Mouse (Mus musculus) R1 (cell line): Measurements from ENCODE around the gene Gcc1.

Experiments
- DNase-seq: peaks from one replicate; pipeline ENCODE4 v3.0.0-alpha.2; 2018; ENCODE audit warnings: low read depth, low spot score

Gene Gcc1

GRCm38 (mm10) chr6:28428290-28428689 is at the start of gene Gcc1:
TSS of gene Gcc1 (minus strand) at chr6:28428390.
- DNase-seq: no peak

GRCm38 (mm10) chr6:28474839-28475238 is 46.6 kb upstream of the Gcc1 start, which contains the start of gene Snd1:
TSS of gene Snd1 (plus strand) at chr6:28475139.
- no peak for DNase-seq

- DNase-seq: no peak
Measured at GRCm38 (mm10) chr6:28474211-28474610, 46.0 kb upstream of the Gcc1 start.

GRCm38 (mm10) chr6:28471284-28472035 is 43.3 kb upstream of the Gcc1 start:
- DNase-seq: no peak

GRCm38 (mm10) chr6:28470621-28471020 is 42.4 kb upstream of the Gcc1 start:
- DNase-seq: no peak

- no peak for DNase-seq
Measured at GRCm38 (mm10) chr6:28470017-28470602, 41.9 kb upstream of the Gcc1 start.

- DNase-seq: no peak
Measured at GRCm38 (mm10) chr6:28464630-28465029, 36.4 kb upstream of the Gcc1 start.

- no peak for DNase-seq
Measured at GRCm38 (mm10) chr6:28460534-28460933, 32.3 kb upstream of the Gcc1 start.

- no peak for DNase-seq
Measured at GRCm38 (mm10) chr6:28459221-28459668, 31.1 kb upstream of the Gcc1 start.

GRCm38 (mm10) chr6:28450977-28451376 is 22.8 kb upstream of the Gcc1 start:
- no peak for DNase-seq

GRCm38 (mm10) chr6:28450481-28450880 is 22.3 kb upstream of the Gcc1 start:
- peak; percentile 25 for DNase-seq

GRCm38 (mm10) chr6:28449253-28449652 is 21.1 kb upstream of the Gcc1 start, which contains the start of gene Pax4:
TSS of gene Pax4 (minus strand) at chr6:28449353.
- DNase-seq: no peak

- DNase-seq: no peak
Measured at GRCm38 (mm10) chr6:28447937-28448336, 19.7 kb upstream of the Gcc1 start.

GRCm38 (mm10) chr6:28431538-28431855 is 3.3 kb upstream of the Gcc1 start:
- DNase-seq: no peak

- DNase-seq: peak; percentile 53
Measured at GRCm38 (mm10) chr6:28430795-28431537, 2.8 kb upstream of the Gcc1 start.

- DNase-seq: no peak
Measured at GRCm38 (mm10) chr6:28429870-28430269, 1.7 kb upstream of the Gcc1 start.

- DNase-seq: no peak
Measured at GRCm38 (mm10) chr6:28427096-28427839, 922 bp downstream of the Gcc1 start, which contains the start of gene Fscn3. TSS of gene Fscn3 (plus strand) at chr6:28427789.

GRCm38 (mm10) chr6:28425019-28425418 is 3.2 kb downstream of the Gcc1 start:
- DNase-seq: no peak

GRCm38 (mm10) chr6:28423767-28424695 is 4.2 kb downstream of the Gcc1 start:
- peak; percentile 46 for DNase-seq

GRCm38 (mm10) chr6:28423313-28423712 is 4.9 kb downstream of the Gcc1 start, which contains the start of gene Arf5:
TSS of gene Arf5 (plus strand) at chr6:28423560.
- peak; percentile 76 for DNase-seq
